Mouse (Mus musculus) frontal cortex, postnatal 10 days (tissue): ENCODE results near the gene Ccdc188.
A peak's percentile ranks its signal among the peaks of the same experiment; 100 is the strongest.

Experiments used
- DNase-seq, 2 experiments: peaks; one replicate each; pipeline ENCODE4 v3.0.0; 2022; ENCODE audit warnings: low spot score in 2 of 2, mixed read lengths in 1 of 2

Gene Ccdc188

DNA sequence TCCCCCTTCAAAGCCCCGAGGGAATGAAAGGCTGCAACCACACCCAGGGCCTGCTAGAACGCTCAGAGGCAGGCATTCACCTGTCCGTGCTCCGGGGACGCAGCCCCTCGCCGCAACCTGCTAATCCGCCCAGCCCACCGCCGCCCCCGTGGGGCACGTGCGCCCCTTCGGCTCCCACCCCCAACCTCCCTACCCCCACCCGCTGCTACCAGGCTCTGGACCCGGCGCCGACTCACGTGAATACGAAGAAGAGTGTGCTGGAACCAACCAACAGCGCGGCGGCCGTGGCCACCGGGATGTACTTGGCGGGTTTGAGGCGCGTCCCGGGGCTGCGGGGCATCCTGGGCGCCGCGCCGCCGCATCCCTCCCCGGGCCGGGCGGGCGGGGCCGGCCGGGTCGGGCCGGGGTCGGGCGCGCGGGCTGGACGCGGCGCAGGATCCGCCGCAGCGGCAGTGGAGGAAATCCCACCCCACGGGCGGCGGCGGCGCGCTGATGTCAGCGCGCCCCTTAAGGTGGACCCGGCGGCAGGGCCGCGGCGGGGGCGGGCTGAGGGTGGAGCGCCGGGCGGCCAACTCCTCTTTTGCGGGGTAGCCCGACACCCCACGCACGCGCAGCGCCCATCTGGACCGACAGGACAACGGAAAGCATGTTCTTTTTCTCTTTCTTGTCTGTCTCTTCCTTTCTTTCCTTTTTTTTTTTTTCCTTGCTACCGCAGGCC, 17.2 kb downstream of the Ccdc188 start, which contains the start of gene Zdhhc8:
Gene Zdhhc8 (minus strand): TSS at position 466 of the 718 bp plus-strand sequence.
- DNase-seq: peak in 1 of 2 experiments; percentile 82

DNA sequence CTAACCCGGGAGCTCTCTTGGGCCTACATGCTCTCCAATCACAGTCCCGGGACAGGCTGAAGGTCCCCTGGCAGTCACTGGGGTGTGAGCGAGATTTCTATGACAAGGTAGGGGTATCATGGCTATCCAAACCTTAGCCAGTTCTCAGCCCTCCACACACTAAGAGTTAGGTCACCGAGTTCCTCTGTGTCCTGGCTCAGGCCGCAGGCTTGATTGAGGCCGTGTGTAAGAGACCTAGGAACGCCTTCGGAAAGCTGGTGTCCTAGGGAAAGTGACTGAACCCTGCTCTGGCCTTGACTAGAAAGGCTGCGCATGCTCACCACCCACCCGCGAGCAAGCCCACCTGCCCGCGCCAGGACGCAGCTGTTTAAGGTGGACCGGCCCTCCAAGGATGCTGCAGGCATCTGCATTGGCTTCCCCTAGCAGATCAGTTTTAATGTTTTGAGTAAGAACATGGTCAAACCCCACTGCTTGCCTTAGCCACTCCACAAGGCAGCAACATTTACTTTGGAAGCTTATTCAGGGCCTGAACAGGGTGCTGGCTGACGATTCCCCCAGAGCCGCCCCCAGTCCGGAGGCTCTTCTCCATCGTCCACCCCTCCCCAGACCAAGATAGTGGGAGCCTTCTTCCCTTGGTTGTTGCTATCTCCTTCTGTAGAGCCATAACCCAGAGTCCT, 17.8 kb downstream of the Ccdc188 start:
- peak in 1 of 2 experiments; percentile 69 for DNase-seq

DNA sequence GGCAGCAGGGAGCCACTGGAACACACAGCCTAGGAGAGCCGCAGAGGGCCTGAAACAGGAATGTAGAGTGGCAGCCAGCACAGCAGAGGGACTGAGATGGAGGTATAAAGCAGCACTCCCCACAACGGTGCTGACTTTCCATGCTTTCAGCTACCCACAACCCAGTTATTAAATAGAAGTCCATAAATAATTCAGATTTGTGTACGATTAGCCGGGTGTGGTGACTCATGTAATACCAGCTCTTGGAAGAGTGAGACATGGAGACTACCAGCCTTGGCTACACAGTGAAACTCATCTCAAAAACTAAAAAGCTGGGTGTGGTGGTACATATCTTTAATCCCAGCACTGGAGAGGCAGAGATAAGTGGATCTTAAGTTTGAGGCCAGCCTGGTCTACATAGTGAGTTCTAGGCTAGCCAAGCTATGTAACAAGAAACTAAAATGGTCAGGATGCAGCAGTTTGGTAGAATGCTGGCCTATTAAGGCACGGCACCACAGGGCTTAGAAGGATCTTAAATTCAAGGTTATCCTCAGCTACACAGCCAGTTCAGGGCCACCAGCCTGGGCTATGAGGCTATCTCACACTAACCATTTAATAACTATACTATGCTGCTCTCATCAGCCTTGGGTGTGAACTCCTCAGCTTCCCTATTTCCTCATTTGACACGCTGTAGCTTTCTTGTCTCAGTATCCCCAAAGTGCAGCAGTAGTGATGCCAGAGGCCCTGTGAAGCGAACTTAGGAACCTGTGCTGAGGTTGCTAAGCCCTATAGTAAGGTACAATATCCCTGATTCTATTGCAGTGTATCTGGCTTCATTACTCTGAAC, 19.2 kb downstream of the Ccdc188 start:
- DNase-seq: no peak

DNA sequence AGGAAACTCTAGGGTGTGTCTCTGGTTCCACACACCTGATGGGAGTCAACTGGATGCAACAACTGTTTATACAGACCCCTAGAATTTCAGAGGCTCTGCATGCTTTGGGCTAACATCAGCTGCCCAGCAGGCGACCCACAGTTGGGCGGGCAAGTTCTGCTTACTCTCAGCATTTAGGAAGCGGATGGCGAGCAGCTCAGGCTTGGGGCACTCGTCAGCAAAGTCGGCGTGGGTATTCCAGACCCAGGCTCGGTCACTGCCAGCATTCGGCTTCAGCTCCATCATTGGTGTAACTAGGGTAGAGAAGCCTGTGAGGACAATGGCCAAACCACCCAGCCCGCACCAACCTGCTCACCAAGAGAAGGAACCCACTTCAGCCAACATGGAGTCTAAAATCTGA, 23.9 kb downstream of the Ccdc188 start:
- DNase-seq: no peak

DNA sequence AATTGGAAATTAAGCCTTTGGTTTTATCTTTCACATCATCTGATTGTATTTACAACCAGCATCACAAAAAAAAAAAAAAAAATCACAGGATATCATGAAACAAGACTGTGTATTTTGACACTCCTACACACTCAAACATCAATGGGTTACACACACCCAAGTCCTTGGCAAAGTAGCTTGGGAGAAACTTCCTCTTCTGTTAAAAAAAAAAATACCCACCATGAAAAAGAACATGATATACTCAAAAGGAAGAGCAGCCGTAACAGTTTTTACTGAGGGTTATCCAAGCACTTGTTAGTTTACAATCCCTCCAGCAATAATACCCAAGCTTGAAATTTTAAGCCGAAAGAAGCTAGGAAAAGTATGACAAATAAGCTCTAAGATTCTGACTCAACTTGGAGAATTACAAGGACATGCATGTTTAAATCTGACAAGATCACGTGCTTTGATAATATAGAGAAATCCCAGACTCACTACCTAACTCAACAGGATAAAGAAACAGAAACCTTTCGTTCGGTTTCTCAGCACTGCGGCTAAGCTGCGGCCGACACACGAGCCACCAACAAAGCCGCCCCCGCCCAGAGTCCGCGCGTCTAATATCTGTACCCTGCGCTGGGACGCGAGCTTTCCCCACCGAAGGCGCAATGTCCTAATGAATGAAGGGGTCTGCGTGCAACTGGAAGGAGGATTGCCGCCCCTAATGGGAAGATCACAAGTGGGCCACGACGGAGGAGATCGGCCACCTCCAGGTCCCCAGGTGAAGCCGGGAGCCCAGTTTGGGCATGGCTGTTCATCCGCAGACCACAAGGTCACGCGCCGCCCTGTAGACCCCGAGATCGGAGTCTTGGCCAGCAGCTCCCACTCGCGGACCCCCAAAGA, 30.1 kb downstream of the Ccdc188 start:
- no peak for DNase-seq

DNA sequence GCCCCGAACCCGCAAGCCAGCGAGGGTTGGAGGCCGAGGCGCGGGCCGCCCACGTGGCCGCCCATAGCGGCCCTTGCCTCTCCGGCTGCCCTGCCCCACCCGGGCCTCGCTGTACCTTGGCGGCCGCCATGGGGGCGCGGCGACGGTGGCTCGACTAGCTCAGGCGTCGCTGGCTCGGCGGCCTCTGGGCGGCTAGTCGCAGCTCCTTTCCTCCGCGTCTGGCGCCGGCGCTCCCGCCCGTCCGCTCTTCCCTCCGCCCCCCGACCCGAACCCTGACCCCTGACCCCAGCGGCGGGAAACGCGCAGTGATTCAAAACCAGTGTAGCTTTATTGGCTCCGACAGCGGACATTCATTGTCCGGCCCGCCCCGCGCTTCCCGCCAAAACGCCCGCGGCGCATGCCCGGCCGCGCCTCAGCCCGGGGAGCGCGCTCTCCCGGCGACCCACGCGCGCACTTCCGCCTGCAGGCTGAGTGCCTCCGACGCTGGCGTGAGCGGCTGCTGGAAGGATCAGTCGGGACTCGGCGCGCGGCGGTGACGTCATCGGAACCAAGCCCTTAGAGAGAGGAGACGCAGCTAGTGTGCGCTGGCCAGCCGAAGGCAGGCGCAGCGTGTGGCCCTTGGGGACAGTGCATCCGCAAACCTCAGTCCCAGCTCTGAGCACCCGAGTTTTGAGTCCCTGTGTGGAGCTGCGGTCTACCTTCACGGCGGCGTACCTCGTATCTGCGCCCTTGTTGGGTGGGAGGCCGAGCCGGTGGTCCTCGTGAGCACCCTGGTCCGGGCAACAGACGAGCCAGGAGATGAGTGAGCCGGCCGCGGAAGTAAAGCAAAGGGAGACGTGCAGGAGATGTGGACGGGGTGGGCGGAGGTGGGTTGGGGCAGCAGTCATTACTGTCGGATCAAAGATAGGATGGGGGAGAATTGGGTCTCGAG, 31.0 kb downstream of the Ccdc188 start, which contains the start of the genes Trmt2a and Ranbp1:
Gene Trmt2a (plus strand): TSS at position 247 of the 931 bp plus-strand sequence.
Gene Ranbp1 (minus strand): TSS at position 300 of the 931 bp plus-strand sequence.
- peak; percentile 98 to 99 for DNase-seq

DNA sequence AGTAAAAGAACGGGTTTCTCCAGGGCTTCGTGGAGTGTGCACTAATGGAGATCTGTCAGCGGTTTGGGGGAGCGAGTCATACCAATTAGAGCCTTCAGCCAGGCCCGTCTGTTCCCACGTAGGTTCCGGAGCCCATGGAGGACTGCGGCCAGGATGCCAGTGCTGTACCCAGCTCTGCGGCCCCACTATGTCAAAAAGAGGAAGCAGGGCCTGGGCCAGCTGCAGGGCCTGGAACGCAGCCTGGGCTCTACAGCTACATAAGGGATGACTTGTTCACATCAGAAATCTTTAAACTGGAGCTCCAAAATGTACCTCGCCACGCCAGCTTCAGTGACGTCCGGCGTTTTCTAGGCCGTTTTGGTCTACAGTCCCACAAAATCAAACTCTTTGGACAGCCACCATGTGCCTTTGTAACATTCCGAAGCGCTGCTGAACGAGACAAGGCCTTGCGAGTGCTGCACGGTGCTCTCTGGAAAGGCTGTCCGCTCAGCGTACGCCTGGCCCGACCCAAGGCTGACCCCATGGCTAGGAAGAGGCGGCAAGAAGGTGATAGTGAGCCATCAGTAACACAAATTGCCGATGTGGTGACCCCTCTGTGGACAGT, 31.8 kb downstream of the Ccdc188 start:
- DNase-seq: peak in 1 of 2 experiments; percentile 52

DNA sequence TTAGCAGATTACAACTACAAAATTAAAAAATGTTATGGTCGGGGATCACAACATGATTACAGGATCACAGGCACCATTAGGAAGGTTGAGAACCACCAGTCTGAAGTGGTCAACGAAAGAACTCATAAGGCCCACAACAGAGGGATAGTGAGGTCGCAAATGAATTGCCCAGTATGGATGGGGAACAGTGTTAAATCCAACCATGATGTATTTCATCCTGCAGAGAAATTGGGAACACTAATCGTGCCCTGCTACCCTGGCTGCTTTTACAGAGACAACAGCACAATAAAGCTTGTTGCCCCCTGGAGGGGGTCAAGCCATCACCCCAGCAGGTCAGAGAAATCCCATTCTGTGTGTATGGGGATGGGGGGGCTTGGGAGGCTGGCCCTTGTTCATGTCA, 32.6 kb downstream of the Ccdc188 start:
- no peak for DNase-seq

DNA sequence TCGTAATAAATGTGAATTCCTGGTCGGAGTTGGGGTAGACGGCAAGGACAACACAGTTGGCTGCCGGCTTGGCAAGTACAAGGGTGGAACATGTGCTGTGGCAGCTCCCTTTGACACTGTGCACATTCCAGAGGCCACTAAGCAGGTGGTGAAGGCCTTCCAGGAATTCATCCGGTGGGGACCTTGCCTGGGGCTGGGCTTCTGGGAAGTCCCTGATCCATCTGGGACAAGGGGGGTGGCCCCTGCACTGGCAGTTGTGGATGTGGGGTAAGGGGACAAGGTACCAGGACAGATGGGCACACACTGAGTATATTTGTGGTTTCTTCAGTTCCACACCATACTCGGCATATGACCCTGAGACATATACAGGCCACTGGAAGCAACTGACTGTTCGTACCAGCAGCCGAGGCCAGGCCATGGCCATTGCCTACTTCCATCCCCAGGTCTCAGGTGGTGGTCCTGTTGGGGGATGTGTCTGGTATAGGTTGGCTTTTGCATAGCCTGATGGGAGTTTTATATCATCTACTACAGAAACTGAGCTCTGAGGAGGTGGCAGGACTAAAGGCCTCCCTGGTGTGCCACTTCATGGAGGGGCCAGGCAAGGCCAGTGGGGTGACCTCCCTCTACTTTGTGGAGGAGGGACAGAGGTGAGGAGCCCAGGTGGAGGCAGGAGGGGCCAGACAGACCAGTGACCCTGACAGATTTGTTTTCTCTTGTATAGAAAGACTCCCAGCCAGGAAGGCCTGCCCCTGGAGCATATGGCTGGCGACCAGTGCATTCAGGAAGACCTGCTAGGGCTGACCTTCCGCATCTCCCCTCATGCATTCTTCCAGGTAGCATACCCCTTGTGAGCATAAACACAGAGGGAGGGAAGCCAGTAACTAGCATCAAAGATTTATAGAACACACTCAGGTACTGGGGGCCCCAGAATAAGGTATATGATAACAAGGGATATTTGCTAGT, 33.4 kb downstream of the Ccdc188 start:
- DNase-seq: no peak

DNA sequence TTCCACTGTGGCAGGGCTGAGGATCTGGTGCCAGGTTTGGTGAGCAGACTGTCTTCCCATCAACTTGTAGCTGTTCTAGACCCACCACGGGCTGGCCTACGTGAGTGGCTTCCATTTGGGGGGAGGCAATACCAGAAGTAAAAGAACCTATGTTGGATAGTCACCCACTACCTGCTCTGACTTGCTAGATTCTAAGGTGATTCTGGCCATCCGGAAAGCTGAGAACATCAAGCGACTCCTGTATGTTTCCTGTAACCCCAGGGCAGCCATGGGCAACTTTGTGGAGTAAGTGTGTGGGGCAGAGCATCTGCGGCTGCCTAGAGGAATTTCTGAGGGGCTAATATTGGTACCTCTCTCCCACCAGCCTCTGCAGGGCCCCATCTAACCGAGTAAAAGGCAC, 35.1 kb downstream of the Ccdc188 start:
- DNase-seq: no peak

DNA sequence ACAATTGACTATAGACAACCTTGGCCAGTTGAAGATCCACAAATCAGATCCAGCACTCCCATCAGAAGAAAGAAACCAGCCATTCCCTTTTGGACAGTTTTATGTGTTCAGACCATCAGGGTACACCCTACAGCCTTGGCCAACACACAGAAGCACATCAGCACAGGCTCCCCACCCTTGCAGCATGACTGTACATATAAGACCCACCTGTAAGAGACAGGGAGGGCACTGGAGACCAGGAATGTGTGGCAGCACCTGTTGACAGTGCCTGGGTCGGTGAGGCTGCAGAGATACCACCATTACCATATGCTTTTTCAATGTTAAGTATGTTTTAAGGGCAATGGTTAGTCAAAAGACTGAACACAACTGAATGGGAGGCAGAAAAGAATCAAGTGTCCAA, 36.2 kb downstream of the Ccdc188 start:
- no peak for DNase-seq

DNA sequence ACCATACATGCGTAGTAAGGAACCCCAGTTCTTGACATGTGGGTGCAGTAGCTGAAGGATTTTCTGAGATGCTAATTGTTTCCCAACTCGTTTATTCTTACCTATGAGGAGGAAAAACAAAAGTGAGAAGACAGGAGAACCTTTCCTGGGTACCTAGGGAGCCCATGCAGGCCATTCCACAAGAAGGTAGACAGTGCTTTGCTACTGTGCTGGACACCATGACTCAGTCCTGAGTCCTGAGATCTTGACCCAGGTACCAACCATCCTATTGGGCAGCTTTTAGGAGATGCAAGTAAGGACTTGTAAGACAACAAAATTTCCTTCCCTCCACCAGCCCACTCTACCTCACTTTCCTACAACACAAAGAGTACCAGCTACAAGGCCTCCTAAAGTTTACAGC, 40.5 kb downstream of the Ccdc188 start, which contains the start of gene Gm49776:
Gene Gm49776 (minus strand): TSS at position 101 of the 400 bp plus-strand sequence.
- DNase-seq: no peak

DNA sequence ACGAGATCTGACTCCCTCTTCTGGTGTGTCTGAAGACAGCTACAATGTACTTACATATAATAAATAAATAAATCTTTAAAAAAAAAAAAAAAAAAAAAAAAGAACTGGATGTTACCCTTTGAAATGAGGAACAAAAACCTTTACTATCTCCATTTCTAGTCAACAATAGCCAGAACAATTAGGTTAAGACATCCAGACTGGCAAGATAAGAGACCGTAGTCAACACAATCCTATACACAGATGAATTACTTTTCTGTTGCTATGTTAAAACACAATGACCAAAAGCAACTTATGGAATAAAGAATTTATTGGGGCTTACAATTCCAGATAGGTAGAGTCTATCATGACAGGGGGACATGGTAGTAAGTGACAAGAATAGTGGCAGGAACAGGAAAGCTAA, 47.3 kb downstream of the Ccdc188 start:
- no peak for DNase-seq

DNA sequence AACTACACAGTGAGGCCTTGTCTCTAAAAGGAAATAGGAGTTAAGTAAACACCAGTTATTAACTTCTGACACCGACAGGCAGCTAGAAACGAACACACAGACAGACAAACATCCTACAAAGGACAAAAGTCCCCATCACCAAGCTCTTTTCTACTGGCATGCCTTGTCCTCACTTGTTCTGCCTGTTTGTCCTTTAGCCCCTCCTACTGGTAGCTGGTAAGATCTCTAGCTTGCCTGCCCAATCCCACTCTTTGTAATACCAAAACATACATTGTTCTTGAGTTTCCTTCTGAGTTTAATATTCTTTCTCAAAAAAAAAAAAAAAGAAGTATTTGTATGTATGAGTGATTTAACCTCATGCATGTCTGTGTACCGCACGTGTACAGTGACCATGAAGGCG, 50.5 kb downstream of the Ccdc188 start:
- no peak for DNase-seq
